Mouse (Mus musculus): ENCODE data around the gene Mprip. TPM values are rescaled to one million over a fixed set of nuclear protein-coding genes. Genes with fewer than 3 reads are reported as not detected.

The Mprip gene
- total RNA-seq, 2 experiments from 2014 or later: 171 to 185 TPM

DNA sequence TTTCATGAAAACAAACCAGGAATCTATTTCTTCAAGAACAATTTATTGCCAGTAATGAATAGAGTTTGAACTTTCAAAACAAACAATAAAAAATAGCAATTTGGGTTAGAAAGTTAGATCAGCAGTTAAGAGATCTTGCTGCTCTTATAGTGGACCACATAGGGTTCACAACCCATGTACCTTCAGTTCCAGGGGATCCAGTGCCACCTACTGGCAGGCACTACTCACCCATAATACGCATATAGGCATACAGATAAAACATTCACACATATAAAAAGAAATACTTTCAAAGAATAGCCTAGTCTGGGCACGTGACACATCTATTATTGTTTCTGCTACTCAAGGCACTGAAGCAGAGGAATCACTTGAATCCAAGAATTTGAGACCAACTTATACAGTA lies 85.5 kb downstream of the Mprip start:
- intact Hi-C loops (cut with DNase I): loop anchor here (1.0 to 10.0 kb wide), 2 partner anchors 125 to 222 kb away; partner anchors contain the start of gene Zkscan17
- peak; percentile 61 to 71 for DNase-seq

GRCm38 (mm10) chr11:59749050-59749449 lies 87.9 kb downstream of the Mprip start:
- intact Hi-C loops (cut with DNase I): loop anchor here (10.0 kb wide), 1 partner anchor 224 kb away; the partner anchor contains the start of gene Zkscan17
- DNase-seq: no peak

- no peak for DNase-seq
- intact Hi-C loops (cut with DNase I): no loop called here
Measured at GRCm38 (mm10) chr11:59754504-59754903, 93.4 kb downstream of the Mprip start.

DNA sequence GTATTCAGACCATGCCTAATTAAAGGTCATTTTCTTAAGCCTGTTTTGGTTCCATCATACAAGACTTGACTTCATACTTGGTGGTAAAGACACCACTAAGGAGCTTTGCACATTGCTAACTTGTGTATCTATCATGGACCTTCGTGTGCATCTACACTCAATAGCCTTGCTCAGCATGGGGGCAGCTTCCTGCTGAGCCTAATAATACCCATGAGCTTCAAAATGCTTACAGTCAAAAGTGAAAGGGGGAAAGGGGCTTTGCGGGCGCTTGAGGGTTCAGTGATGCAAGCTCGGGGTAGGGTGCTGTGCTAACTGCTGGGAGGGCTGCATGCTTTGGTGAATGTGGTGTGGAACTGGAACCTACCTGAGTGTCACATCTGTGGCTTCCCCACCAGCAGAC lies 95.2 kb downstream of the Mprip start:
- intact Hi-C loops (cut with DNase I): no loop called here
- DNase-seq: no peak

DNA sequence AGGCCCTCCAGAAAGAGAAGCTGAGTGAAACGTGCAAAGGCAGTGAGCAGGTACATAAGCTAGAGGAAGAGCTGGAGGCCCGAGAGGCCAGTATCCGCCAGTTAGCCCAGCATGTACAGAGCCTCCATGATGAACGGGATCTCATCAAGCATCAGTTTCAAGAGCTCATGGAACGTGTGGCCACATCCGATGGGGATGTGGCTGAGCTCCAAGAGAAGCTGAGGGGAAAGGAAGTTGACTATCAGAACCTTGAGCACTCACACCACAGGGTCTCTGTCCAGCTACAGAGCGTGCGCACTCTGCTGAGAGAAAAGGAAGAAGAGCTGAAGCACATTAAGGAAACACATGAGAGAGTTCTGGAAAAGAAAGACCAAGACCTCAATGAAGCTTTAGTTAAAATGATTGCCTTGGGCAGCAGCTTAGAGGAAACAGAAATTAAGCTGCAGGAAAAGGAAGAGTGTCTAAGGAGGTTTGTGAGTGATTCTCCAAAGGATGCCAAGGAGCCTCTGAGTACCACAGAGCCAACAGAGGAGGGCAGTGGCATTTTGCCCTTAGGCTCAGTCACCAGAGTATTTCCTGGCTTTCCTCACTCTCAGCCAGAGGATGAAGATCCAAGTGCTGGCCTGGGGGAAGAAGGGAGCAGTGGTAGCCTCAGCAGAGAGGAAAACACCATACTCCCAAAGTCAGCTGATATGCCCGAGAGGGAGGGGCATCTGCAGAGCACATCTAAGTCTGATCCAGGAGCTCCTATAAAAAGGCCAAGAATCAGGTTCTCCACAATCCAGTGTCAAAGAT lies 97.3 kb downstream of the Mprip start:
- intact Hi-C loops (cut with DNase I): no loop called here
- peak in 1 of 2 experiments; percentile 33 for DNase-seq

DNA sequence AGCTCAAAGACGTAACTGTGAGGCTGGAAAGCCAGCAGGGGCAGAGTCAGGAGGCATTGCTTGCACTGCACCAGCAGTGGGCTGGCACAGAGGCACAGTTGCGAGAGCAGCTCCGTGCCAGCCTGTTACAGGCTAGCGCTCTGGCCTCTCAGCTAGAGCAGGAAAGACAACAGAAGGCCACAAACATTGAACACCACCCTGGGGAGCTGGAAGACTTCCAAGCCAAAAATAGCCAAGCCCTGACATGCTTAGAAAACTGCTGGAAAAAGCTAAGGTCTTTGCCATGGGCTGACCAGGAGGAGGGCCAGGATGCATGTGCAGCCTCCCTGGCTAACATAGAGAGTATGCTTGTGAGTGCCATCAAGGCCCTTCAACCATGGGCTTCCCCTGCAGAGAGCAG lies 98.1 kb downstream of the Mprip start:
- intact Hi-C loops (cut with DNase I): no loop called here
- DNase-seq: peak; percentile 55 to 74

DNA sequence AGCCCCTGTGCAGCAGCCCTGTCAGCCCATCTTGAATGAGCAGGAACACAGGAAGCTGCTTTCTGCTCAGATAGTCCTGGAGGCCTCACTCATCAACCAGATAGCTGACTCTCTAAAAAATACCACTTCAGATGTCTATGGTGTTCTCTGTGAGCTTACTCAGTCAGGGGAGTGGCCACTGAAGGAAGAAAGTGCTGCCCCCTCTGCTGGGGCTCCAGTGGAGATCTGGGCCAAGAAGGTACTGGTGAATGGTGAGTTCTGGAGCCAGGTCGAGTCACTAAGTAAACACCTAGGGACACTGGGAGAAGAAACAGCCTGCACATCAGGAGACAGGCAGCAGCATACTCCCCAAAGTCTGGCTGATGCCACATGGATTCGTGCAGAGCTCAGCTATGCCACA lies 98.5 kb downstream of the Mprip start:
- intact Hi-C loops (cut with DNase I): no loop called here
- DNase-seq: no peak

- intact Hi-C loops (cut with DNase I): no loop called here
Measured at GRCm38 (mm10) chr11:59760796-59761195, 99.7 kb downstream of the Mprip start.

DNA sequence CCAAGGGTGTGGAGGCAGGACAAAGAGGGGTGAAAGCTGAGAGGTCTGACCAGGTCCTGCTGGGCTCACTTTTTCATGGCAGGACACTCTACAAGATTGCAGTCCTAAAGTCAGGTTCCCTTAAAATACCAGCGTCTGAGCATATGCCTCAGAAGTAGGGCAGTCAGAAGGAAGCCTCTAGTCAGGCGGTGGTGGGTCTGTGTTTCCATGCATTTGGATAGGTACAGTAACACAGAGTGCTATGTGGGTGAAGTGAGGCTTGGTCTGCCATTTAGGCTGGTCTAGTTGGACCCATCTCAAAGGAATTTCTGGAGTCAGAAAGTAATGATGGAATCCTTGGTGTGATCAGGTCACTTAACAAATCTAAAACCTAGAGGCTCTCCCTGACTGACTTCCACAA lies 108.2 kb downstream of the Mprip start:
- intact Hi-C loops (cut with DNase I): no loop called here
- no peak for DNase-seq

More at GRCm38 (mm10) chr11:59760796-59761195, 99.7 kb downstream of the Mprip start:
- DNase-seq: no peak

DNA sequence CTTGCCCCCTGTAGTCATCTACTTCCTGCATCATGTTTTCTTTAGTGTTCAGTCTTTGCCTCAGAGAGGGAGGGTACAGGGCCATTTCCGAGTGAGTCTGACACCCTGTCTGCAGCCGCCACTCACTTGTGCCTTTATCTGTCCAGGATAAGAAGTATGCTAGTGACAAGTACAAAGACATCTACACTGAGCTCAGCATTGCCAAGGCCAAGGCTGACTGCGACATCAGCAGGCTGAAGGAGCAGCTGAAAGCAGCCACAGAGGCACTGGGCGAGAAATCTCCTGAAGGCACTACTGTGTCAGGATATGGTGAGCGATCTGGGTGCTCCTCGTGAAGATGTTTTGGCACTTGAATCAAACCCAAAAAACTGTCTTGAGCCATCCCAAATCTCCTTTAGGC lies 108.6 kb downstream of the Mprip start:
- intact Hi-C loops (cut with DNase I): no loop called here

DNA sequence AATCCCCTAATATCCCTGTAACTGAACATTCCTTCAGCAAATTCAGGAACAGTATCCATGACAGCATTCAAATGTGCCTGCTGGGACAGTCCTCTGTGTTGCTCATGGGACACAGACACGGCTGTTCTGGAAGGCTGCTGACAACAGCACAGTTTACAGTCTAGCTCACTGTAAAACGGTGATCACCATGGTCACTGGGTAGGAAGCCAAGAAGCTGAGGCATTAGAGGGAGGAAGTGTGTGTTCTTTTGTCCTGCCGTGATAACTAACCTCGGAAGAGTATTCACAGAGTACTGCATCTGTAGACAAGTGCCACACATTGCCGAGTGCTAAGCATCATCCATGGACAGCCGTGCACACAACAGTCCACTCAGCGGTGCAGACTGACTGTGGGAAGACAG lies 109.6 kb downstream of the Mprip start:
- no peak for DNase-seq
- intact Hi-C loops (cut with DNase I): no loop called here

More for the DNA sequence above, 108.6 kb downstream of the Mprip start:
- DNase-seq: no peak

DNA sequence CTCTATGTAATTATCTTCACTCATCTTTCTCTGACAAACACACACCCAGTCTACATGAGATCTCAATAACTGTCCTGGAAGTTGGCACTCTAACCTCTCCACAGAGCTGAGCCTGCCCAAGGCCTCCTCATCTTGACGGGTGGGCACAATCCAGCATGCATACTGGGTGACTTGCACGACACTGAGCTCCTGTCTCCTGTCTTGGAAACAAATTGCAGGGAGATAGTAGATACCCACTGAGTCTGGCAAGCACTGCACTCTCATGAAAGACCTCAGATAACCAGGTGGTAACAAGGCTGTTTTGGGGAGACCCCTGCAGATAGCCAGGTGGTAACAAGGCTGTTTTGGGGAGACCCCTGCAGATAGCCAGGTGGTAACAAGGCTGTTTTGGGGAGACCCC lies 111.2 kb downstream of the Mprip start:
- intact Hi-C loops (cut with DNase I): no loop called here
- no peak for DNase-seq

GRCm38 (mm10) chr11:59772902-59773301 lies 111.8 kb downstream of the Mprip start:
- no peak for DNase-seq
- intact Hi-C loops (cut with DNase I): no loop called here

DNA sequence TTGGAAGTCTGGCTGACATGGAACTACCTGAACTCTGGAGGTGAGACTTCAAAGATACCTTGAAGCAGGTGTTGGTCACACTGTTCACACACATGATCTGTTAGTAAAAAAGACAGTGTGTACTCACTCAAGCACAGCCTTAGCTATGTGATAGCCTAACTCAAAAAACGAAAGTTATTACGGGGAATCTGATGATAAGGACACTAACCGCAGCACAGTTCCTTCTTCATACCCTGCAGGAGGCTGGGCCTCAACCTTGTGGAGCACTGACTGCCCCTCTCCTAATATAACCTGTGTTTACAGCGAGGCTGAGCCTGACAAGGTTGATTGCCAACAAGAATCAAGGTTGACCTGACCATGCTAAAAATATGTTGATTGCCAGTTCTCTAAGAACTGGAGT lies 113.4 kb downstream of the Mprip start:
- intact Hi-C loops (cut with DNase I): no loop called here
- DNase-seq: no peak

DNA sequence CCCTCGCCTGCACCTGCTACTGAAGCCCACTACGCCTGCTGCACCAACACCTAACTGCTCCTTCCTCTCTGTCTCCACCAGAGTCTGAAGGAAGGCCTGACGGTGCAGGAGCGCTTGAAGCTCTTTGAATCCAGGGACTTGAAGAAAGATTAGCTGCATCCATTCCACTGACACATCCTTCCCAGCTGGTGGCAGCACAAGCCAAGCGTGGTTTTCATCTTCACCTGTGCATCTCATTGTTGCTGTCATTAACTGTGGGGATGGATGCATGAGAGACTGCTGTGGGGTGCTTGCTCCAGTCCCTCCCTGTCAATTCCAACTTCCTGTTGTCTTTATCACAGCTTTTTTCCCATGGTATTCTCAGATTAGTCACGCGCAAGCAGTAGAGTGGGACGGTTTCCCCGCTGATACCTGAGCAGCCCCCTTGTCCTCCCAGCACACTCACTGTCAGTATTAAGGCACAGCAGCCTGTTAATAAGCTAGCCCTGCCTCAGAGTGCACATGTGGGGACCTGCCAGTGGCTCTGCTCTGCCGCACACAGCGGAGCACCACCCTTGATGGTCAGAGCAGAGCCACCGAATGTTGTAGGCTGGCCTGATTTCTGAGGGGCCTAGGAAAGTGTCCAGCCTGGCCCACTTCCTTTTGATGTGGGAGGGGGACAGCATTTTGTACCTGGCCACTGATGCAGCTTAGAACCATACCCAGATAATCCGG lies 114.5 kb downstream of the Mprip start:
- intact Hi-C loops (cut with DNase I): no loop called here
- DNase-seq: no peak

DNA sequence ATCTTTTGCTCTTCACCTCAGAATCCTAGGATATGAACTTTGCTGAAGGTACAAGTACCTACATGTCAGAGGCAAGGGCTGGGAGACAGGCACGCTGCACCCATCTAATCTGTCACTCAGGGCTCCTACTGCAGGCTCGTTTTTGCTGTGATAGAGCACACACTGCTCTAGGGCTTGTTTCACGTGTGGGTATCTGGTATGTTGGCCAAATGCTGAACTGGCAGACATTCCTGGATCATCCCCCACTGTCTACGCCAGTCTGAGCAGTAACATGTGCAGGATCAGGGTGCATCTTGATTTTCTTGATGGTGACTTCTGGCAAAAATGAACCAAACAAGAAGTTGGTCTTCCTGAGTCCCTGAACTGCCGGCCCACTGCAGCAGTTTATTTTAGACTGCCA lies 116.2 kb downstream of the Mprip start:
- DNase-seq: no peak
- intact Hi-C loops (cut with DNase I): no loop called here

DNA sequence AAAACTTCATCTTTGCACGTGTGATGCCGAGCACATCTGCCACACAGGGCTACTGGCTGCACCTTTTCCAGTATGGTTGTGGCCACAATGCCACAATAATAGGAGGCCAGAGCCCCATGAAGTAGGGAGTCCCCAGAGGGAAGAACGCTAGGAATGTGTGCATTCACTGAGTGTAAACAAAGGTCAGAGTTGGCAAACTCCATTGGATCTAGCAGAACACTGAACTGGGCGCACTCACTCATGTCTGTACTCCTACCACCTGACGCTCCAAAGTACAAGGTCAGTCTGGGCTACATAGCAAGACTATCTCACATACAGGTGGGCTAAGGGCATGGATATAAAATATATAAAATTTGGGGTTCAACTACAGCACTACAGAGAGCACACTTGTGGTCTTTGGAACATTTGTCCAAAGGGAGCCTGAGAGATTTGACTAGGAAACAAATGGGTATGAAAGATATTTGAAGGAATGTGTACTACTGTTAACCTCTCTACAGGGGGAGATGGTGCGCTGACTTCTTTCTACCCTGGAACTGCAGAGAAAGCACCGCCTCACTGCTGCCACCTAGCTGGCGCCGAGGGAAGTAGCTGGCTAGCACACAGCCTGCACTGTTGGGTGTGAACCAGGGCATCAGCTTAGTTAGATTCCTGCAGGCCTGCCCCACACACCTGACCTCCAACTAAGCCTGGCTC lies 117.2 kb downstream of the Mprip start:
- intact Hi-C loops (cut with DNase I): loop anchor here (2.0 kb wide), 1 partner anchor 156 kb away; no protein-coding TSS in a partner anchor
- peak; percentile 82 to 89 for DNase-seq

GRCm38 (mm10) chr11:59778874-59779223 lies 117.7 kb downstream of the Mprip start:
- intact Hi-C loops (cut with DNase I): loop anchor here (2.0 kb wide), 1 partner anchor 156 kb away; no protein-coding TSS in a partner anchor
- no peak for DNase-seq

DNA sequence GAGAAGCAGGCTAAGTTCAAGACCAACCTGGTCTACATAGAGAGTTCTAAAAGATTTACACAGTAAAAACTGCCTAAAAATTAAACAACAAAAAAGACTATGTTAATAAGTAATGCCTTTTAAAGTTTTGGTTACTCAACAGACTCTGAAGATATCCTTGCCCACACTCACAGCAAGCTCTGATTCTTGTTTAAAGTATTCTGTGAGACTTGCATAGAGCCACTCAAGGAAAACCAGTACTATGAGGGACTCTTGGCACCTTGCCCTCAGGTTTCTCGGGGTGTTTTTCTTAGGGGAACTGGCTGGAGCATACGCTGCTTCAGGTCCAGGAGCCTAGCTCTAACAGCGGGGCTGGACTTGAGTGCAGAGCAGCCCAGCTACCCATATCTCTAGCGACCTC lies 118.3 kb downstream of the Mprip start:
- no peak for DNase-seq
- intact Hi-C loops (cut with DNase I): loop anchor here (2.0 kb wide), 1 partner anchor 157 kb away; no protein-coding TSS in a partner anchor

GRCm38 (mm10) chr11:59780241-59780640 lies 119.1 kb downstream of the Mprip start:
- intact Hi-C loops (cut with DNase I): no loop called here

GRCm38 (mm10) chr11:59782091-59782590 lies 121.0 kb downstream of the Mprip start:
- no peak for DNase-seq
- intact Hi-C loops (cut with DNase I): no loop called here

More at GRCm38 (mm10) chr11:59780241-59780640, 119.1 kb downstream of the Mprip start:
- no peak for DNase-seq

Measured in heart, postnatal 14 days (tissue).